Mouse (Mus musculus) thymus, adult 2 months (tissue): ENCODE measurements at regions not wholly inside any gene's neighbourhood (a gene's known extent, or its start where the extent isn't known, plus 50 kb on each side); places are given as distances from the start of the nearest gene placed in this dataset.

Experiments
- DNase-seq: peaks from one replicate; pipeline ENCODE4 v3.0.0; 2021
- H3K27ac ChIP-seq: fragments of 200-500 bp; 2 replicates; pipeline ENCODE4 v1.5.1; 2012; ENCODE audit warnings: low read length, control low read depth; ENCODE audit not compliant: control insufficient read depth, insufficient read depth
- H3K27me3 ChIP-seq: fragments of 200-500 bp; 2 replicates; pipeline ENCODE4 v1.6.1; 2012; ENCODE audit warnings: mild to moderate bottlenecking, low read length, moderate library complexity, mixed read lengths; ENCODE audit not compliant: control insufficient read depth, insufficient read depth
- H3K36me3 ChIP-seq: fragments of 200-500 bp; 2 replicates; pipeline ENCODE4 v1.6.1; 2012; ENCODE audit warnings: mild to moderate bottlenecking, low read length, moderate library complexity; ENCODE audit not compliant: control insufficient read depth, insufficient read depth
- H3K4me1 ChIP-seq: fragments of 200-500 bp; replicated peaks from 2 replicates; pipeline ENCODE4 v1.6.1; 2012; ENCODE audit warnings: low read length; ENCODE audit not compliant: control insufficient read depth, insufficient read depth
- H3K4me3 ChIP-seq: fragments of 200-500 bp; 2 replicates; pipeline ENCODE4 v1.5.1; 2012; ENCODE audit warnings: mild to moderate bottlenecking, low read length, control low read depth, moderate library complexity; ENCODE audit not compliant: control insufficient read depth, insufficient read depth
- CTCF ChIP-seq: fragments of 200-500 bp; IDR thresholded peaks from 2 replicates; pipeline ENCODE4 v1.5.1; 2012; ENCODE audit warnings: mild to moderate bottlenecking, control low read depth, low read length, moderate library complexity, borderline replicate concordance; ENCODE audit not compliant: control insufficient read depth, poor library complexity, insufficient read depth; ENCODE audit errors: extremely low read depth
- POLR2A ChIP-seq: fragments of 200-500 bp; IDR thresholded peaks from 2 replicates; pipeline ENCODE4 v1.6.1; 2012; ENCODE audit warnings: mild to moderate bottlenecking, low read length, control low read depth, moderate library complexity; ENCODE audit not compliant: control insufficient read depth, poor library complexity, insufficient read depth; ENCODE audit errors: extremely low read depth
- WGBS: fragments of 180-500 bp; shearing (Covaris S2); methylation state at CpG from one replicate; pipeline ENCODE4 v1.1.7; 2018; 5-methylcytosine and 5-hydroxymethylcytosine counted together

GRCm38 (mm10) chr7:73599354-73600002, 57.8 kb upstream of the Chd2 start:
- peaks cover 35% of the 10 kb centered on the region for H3K4me1 ChIP-seq
- TF ChIP-seq POLR2A (no peak), CTCF (no peak)
- 91% methylated on average over 9 of the region's 9 CpGs for WGBS
- DNase-seq = no peak
- H3K27ac ChIP-seq = peak overlapping the region; percentile 69
- no peaks in the 10 kb centered on the region for H3K36me3 ChIP-seq
- H3K4me3 ChIP-seq = no peak overlapping the region
- no peaks in the 10 kb centered on the region for H3K27me3 ChIP-seq

GRCm38 (mm10) chr7:73597968-73598367, 56.3 kb upstream of the Chd2 start:
- Histone ChIP-seq H3K4me1 (peaks cover 42% of the 10 kb centered on the region), H3K36me3 (no peaks in the 10 kb centered on the region), H3K4me3 (no peak overlapping the region), H3K27me3 (no peaks in the 10 kb centered on the region), H3K27ac (peak overlapping the region; percentile 96)
- 62% methylated on average over 5 of the region's 5 CpGs for WGBS
- DNase-seq = no peak
- no peak for TF ChIP-seq CTCF

- no peaks in the 10 kb centered on the region for H3K36me3 ChIP-seq
- DNase-seq = peak; percentile 32
- peaks cover 43% of the 10 kb centered on the region for H3K4me1 ChIP-seq
- WGBS = 53% methylated on average over 11 of the region's 11 CpGs
- H3K27me3 ChIP-seq = no peaks in the 10 kb centered on the region
- no peak overlapping the region for H3K4me3 ChIP-seq
- no peak for TF ChIP-seq CTCF
- peak overlapping the region; percentile 100 for H3K27ac ChIP-seq
Observed at GRCm38 (mm10) chr7:73596866-73597840, 55.5 kb upstream of the Chd2 start.

- Histone ChIP-seq H3K4me3 (no peak overlapping the region), H3K27ac (peak overlapping the region; percentile 100), H3K27me3 (no peaks in the 10 kb centered on the region), H3K4me1 (peaks cover 43% of the 10 kb centered on the region), H3K36me3 (no peaks in the 10 kb centered on the region)
- peak; percentile 44 for DNase-seq
- 10% methylated on average over 2 of the region's 2 CpGs for WGBS
- TF ChIP-seq CTCF (no peak), POLR2A (no peak)
Observed at GRCm38 (mm10) chr7:73596415-73596814, 54.8 kb upstream of the Chd2 start.

- no peaks in the 10 kb centered on the region for H3K36me3 ChIP-seq
- peak overlapping the region; percentile 5 for H3K4me3 ChIP-seq
- WGBS = 38% methylated on average over 9 of the region's 9 CpGs
- DNase-seq = peak; percentile 26
- H3K27me3 ChIP-seq = no peaks in the 10 kb centered on the region
- TF ChIP-seq POLR2A = no peak
- TF ChIP-seq CTCF = no peak
- peaks cover 38% of the 10 kb centered on the region for H3K4me1 ChIP-seq
- H3K27ac ChIP-seq = peak overlapping the region; percentile 100
Observed at GRCm38 (mm10) chr7:73595860-73596259, 54.2 kb upstream of the Chd2 start.

- no peak for TF ChIP-seq CTCF
- TF ChIP-seq POLR2A = peak; percentile 87
- H3K27ac ChIP-seq = peak overlapping the region; percentile 100
- under 1% methylated on average over 23 of the region's 23 CpGs for WGBS
- DNase-seq = peak; percentile 88
- peak overlapping the region; percentile 44 for H3K4me3 ChIP-seq
- H3K4me1 ChIP-seq = peaks cover 38% of the 10 kb centered on the region
- H3K27me3 ChIP-seq = no peaks in the 10 kb centered on the region
- no peaks in the 10 kb centered on the region for H3K36me3 ChIP-seq
Observed at GRCm38 (mm10) chr7:73595140-73595825, 53.7 kb upstream of the Chd2 start.
